Mouse (Mus musculus) heart, postnatal 0 days (tissue): ENCODE data around the gene Wipf2.

Experiments
- CTCF ChIP-seq: IDR thresholded peaks from 2 replicates; pipeline ENCODE4 v1.5.1; 2016; ENCODE audit warnings: antibody characterized with exemption, control low read depth, low read depth
- EP300 ChIP-seq: IDR thresholded peaks from 2 replicates; pipeline ENCODE4 v1.6.1; 2016; ENCODE audit warnings: antibody characterized with exemption, low read depth

GRCm38 (mm10) chr11:98837231-98837704 lies 26.2 kb upstream of the Wipf2 start:
- TF ChIP-seq CTCF (no peak), EP300 (no peak)
